In genomic region chr17:80670395-80670794, GRCm38 (mm10) we compare ENCODE assay signal across 23 mouse cellular contexts. TPM values are rescaled to one million over a fixed set of nuclear protein-coding genes. Genes with fewer than 3 reads are reported as not detected.
DNase-seq lines count a peak whose midpoint lies in the region; ATAC-seq lines count a peak whose summit lies in the region.
"Had no signal": no experiment of that assay in that cellular context is flagged by ENCODE, and none has a peak within 500 bp of the region (broad histone marks: within the 10 kb centered on the region; RNA-seq: fewer than 3 reads in every experiment).

No protein-coding gene starts in this region.

- no peaks in the 10 kb centered on the region for H3K36me3 ChIP-seq in hindbrain, embryonic 13.5 days
- H3K36me3 ChIP-seq: embryonic facial prominence, embryonic 10.5 days; embryonic facial prominence, embryonic 12.5 days; forebrain, embryonic 15.5 days; G1E had no signal

- no peak overlapping the region for H3K27ac ChIP-seq in hindbrain, embryonic 13.5 days
- H3K27ac ChIP-seq: embryonic facial prominence, embryonic 10.5 days; embryonic facial prominence, embryonic 12.5 days; forebrain, embryonic 13.5 days; forebrain, embryonic 15.5 days had no signal

- DNase-seq in heart, adult 11 months, result peak; percentile 5
- no peak for DNase-seq in heart, postnatal 10 days
- peak; percentile 16 for DNase-seq in CD4-positive, CD25-positive, alpha-beta regulatory T cell, adult 2 months (ENCODE audit: low read depth, low spot score)
- DNase-seq in left cerebral cortex, adult 11 months (ENCODE audit: low spot score), result no peak
- DNase-seq: adrenal gland, adult 2 months; adrenal gland, postnatal 10 days; adrenal gland, postnatal 25 days; B cell, adult 2 months; cerebellum, adult 11-12 months; cerebellum, adult 2 months; cerebellum, adult 9-10 months; cerebellum, postnatal 10 days; cerebellum, postnatal 25 days; forebrain, postnatal 0 days had no signal

- 0 out of 2 replicates have a peak, but pooled peaks cover 2% of the 10 kb centered on the region for H3K4me1 ChIP-seq in hindbrain, embryonic 13.5 days (replicated peaks)
- H3K4me1 ChIP-seq: embryonic facial prominence, embryonic 10.5 days; embryonic facial prominence, embryonic 12.5 days; forebrain, embryonic 13.5 days; forebrain, embryonic 15.5 days had no signal

- WGBS in hindbrain, embryonic 13.5 days, result 80% methylated on average over 1 of the region's 1 CpGs

- H3K4me3 ChIP-seq in hindbrain, embryonic 13.5 days, result no peak overlapping the region
- H3K4me3 ChIP-seq: embryonic facial prominence, embryonic 10.5 days; embryonic facial prominence, embryonic 12.5 days; forebrain, embryonic 13.5 days; forebrain, embryonic 15.5 days had no signal

- no peaks in the 10 kb centered on the region for H3K27me3 ChIP-seq in hindbrain, embryonic 13.5 days
- H3K27me3 ChIP-seq: CH12.LX; embryonic facial prominence, embryonic 12.5 days; forebrain, embryonic 13.5 days; forebrain, embryonic 15.5 days; Patski had no signal

- intact Hi-C loops in heart, postnatal 10 days (cut with DNase I), result no loop called here

- H3K9me3 ChIP-seq in hindbrain, embryonic 13.5 days, result no peaks in the 10 kb centered on the region
- H3K9me3 ChIP-seq: embryonic facial prominence, embryonic 10.5 days; embryonic facial prominence, embryonic 12.5 days; forebrain, embryonic 13.5 days; forebrain, embryonic 15.5 days had no signal

- peak; percentile 36 for ATAC-seq in activated CD4-positive, CD25-positive, alpha-beta regulatory T cell, adult 4 months
- no peak for ATAC-seq in hindbrain, embryonic 13.5 days (ENCODE audit: low FRiP score)
- ATAC-seq: forebrain, embryonic 13.5 days; forebrain, embryonic 15.5 days; forebrain, postnatal 0 days; Patski had no signal

- no peak overlapping the region for H3K9ac ChIP-seq in hindbrain, embryonic 13.5 days
- H3K9ac ChIP-seq: embryonic facial prominence, embryonic 12.5 days; forebrain, embryonic 13.5 days; forebrain, embryonic 15.5 days; forebrain, postnatal 0 days had no signal

- H3K4me2 ChIP-seq in hindbrain, embryonic 13.5 days, result no peak overlapping the region
- H3K4me2 ChIP-seq: embryonic facial prominence, embryonic 12.5 days; forebrain, embryonic 13.5 days; forebrain, embryonic 15.5 days had no signal

RNA-seq across cellular contexts. Expression of gene Map4k3, which starts 57.9 kb away (rescaled TPM):
- total RNA-seq in heart, postnatal 10 days (2021), result 10 to 100 TPM; 43.1 to 46.3 TPM
- polyA plus RNA-seq in activated CD4-positive, CD25-positive, alpha-beta regulatory T cell, adult 4 months (2017; shearing (Covaris generic)), result 1 to 10 TPM; 2.3 to 4.2 TPM
- 22.3 and 24.1 TPM in 2 replicates for polyA plus RNA-seq in hindbrain, embryonic 13.5 days (2015; fragmentation: Nextera tagmentation; extraction: Ambion mirVana)
- polyA plus RNA-seq: G1E had no signal

Comparison
In these comparisons a context has a peak if more than half of its experiments do, and no peak if none do; other contexts are left out.
1. DNase-seq: peak in heart, adult 11 months (single experiment) and CD4-positive, CD25-positive, alpha-beta regulatory T cell, adult 2 months (single experiment); none in heart, postnatal 10 days (0 of 2) and left cerebral cortex, adult 11 months (single experiment).